Mouse (Mus musculus): ENCODE measurements around the gene Mpg. TPM values are rescaled to one million over a fixed set of nuclear protein-coding genes. Genes with fewer than 3 reads are reported as not detected.

The Mpg gene
- polyA plus RNA-seq, 2 experiments = 27.1 to 40.1 TPM

DNA sequence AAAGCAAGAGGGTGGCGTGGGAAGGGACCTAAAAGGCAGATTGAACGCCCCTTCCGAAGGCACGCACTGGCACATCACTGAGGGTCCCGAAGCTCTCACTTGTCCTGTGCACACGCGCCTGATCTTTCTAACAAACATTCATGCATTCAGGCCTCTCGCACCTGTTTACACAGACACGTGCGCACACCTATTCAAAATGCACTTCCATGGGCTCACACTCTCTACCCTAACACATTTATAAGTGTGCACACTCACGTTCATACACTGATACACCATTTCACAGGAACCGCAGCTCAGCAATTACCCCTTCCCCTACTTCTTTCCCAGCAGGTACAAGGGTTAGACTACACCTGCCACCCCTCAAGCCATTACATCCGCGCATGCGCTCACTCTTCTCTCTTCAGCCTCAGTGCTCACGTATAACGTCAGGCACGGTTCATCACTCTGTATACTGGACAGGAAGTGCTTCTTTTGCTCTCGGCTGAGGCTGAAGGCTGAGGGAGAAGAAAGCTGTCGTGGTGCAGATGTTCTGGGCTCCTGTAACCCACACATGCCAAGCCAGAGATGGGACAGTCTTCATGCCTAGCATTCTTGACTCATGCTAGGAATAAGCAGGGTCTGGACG lies 3.6 kb upstream of the Mpg start:
- WGBS = 11% methylated on average over 21 of the region's 21 CpGs
- Histone ChIP-seq H3K36me3 (ENCODE audit: control insufficient read depth, insufficient read depth, low read length) (no peaks in the 10 kb centered on the region), H3K27ac (replicated peaks; ENCODE audit: low read depth, low read length) (no peak overlapping the region), H3K9me3 (ENCODE audit: control insufficient read depth, low read length) (no peaks in the 10 kb centered on the region), H3K4me3 (replicated peaks; ENCODE audit: low read length) (peak overlapping the region; percentile 95), H3K9ac (ENCODE audit: low read depth, low read length, severe bottlenecking) (peak overlapping the region; percentile 95), H3K27me3 (ENCODE audit: control insufficient read depth, insufficient read depth, low read length) (no peaks in the 10 kb centered on the region), H3K4me2 (replicated peaks; ENCODE audit: low read depth, low read length, severe bottlenecking) (peak overlapping the region; percentile 85), H3K4me1 (ENCODE audit: control insufficient read depth, insufficient read depth, low read length) (peaks cover 63% of the 10 kb centered on the region)
- ATAC-seq (ENCODE audit: low FRiP score, low read depth) = no peak
- peak; percentile 16 for DNase-seq (ENCODE audit: low spot score)
- no peak for TF ChIP-seq POLR2A (IDR thresholded peaks at IDR 0.05; ENCODE audit: borderline replicate concordance, extremely low read depth, insufficient read depth, insufficient read length)

DNA sequence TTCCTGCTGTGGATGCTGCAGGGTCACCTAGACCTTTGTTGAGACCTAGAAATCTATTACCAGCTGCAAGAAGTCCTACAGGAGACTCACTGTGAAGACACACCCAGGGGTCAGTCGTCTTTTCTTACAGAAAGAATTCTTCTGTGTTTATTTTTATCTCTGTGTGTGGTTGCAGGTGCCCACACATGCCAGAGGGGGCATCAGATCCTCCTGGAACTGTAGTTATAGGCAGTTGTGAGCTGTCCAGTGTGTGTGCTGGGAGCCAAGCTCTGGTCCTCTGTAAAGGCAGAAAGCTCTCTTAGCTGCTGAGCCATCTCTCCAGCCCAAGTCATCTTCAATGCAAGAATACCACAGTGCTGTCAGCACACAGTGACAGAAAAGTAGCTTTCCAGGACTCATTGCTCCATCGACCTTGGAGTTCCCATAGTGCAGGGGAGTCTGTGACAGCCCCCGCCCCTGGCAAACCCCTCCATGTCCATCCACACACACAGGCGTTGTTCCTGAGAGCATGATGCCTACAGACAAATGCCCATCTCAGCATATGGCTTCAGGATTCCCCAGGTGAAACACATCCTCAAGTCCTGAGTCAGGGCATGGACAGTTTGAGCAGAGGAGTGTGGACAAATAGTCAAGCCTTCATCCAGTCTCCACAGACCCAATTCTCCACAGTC lies 2.9 kb upstream of the Mpg start:
- no peak overlapping the region for H3K9ac ChIP-seq (ENCODE audit: low read depth, low read length, severe bottlenecking)
- no peak overlapping the region for H3K4me2 ChIP-seq (replicated peaks; ENCODE audit: low read depth, low read length, severe bottlenecking)
- H3K4me3 ChIP-seq (replicated peaks; ENCODE audit: low read length) = no peak overlapping the region
- H3K36me3 ChIP-seq (ENCODE audit: control insufficient read depth, insufficient read depth, low read length) = no peaks in the 10 kb centered on the region
- no peak for ATAC-seq (ENCODE audit: low FRiP score, low read depth)
- H3K9me3 ChIP-seq (ENCODE audit: control insufficient read depth, low read length) = no peaks in the 10 kb centered on the region
- DNase-seq (ENCODE audit: low spot score) = no peak
- peaks cover 59% of the 10 kb centered on the region for H3K4me1 ChIP-seq (ENCODE audit: control insufficient read depth, insufficient read depth, low read length)
- H3K27ac ChIP-seq (replicated peaks; ENCODE audit: low read depth, low read length) = no peak overlapping the region
- TF ChIP-seq POLR2A (IDR thresholded peaks at IDR 0.05; ENCODE audit: borderline replicate concordance, extremely low read depth, insufficient read depth, insufficient read length) = no peak
- no peaks in the 10 kb centered on the region for H3K27me3 ChIP-seq (ENCODE audit: control insufficient read depth, insufficient read depth, low read length)
- 73% methylated on average over 4 of the region's 4 CpGs for WGBS

DNA sequence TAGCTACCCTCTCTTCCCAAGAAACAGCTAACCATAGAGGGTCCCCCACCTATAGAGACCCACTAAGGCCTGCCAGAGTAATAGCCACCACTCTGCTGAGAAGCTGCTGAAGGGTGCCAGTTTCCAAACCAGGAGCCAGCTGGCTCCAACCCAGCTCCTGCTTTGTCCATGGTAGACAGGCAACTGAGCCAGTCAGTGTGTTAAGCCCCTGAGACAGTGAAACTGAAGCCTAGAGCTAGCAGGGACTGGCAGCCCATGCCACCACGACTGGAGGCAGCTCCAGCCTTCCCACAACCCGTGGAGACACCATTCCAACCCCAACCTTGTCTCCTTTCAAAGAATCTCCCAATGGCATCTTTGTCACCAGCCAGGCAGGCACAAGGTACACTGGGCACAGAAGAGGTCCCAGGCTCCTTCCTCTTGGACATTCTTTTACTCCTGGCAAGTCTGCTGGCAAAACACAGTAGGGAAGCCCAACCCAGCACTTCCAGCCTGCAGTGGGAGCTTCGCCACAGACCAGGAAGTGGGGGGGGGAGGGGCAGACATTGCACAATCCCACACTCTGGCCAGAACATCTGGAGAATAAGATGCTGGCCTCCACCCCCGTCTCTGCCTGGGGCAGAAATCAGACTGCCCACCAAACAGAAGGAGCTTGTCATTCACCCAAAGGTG lies 1.7 kb upstream of the Mpg start:
- no peak overlapping the region for H3K4me3 ChIP-seq (replicated peaks; ENCODE audit: low read length)
- TF ChIP-seq POLR2A (IDR thresholded peaks at IDR 0.05; ENCODE audit: borderline replicate concordance, extremely low read depth, insufficient read depth, insufficient read length) = no peak
- DNase-seq (ENCODE audit: low spot score) (peak; percentile 74), ATAC-seq (ENCODE audit: low FRiP score, low read depth) (0 out of 2 replicates have a peak, but pooled peaks have one; percentile 23)
- H3K9me3 ChIP-seq (ENCODE audit: control insufficient read depth, low read length) = no peaks in the 10 kb centered on the region
- H3K4me1 ChIP-seq (ENCODE audit: control insufficient read depth, insufficient read depth, low read length) = peaks cover 53% of the 10 kb centered on the region
- peak overlapping the region; percentile 88 for H3K27ac ChIP-seq (replicated peaks; ENCODE audit: low read depth, low read length)
- WGBS = 11% methylated on average over 4 of the region's 4 CpGs
- H3K9ac ChIP-seq (ENCODE audit: low read depth, low read length, severe bottlenecking) = no peak overlapping the region
- H3K36me3 ChIP-seq (ENCODE audit: control insufficient read depth, insufficient read depth, low read length) = peaks cover 9% of the 10 kb centered on the region
- no peaks in the 10 kb centered on the region for H3K27me3 ChIP-seq (ENCODE audit: control insufficient read depth, insufficient read depth, low read length)
- no peak overlapping the region for H3K4me2 ChIP-seq (replicated peaks; ENCODE audit: low read depth, low read length, severe bottlenecking)

DNA sequence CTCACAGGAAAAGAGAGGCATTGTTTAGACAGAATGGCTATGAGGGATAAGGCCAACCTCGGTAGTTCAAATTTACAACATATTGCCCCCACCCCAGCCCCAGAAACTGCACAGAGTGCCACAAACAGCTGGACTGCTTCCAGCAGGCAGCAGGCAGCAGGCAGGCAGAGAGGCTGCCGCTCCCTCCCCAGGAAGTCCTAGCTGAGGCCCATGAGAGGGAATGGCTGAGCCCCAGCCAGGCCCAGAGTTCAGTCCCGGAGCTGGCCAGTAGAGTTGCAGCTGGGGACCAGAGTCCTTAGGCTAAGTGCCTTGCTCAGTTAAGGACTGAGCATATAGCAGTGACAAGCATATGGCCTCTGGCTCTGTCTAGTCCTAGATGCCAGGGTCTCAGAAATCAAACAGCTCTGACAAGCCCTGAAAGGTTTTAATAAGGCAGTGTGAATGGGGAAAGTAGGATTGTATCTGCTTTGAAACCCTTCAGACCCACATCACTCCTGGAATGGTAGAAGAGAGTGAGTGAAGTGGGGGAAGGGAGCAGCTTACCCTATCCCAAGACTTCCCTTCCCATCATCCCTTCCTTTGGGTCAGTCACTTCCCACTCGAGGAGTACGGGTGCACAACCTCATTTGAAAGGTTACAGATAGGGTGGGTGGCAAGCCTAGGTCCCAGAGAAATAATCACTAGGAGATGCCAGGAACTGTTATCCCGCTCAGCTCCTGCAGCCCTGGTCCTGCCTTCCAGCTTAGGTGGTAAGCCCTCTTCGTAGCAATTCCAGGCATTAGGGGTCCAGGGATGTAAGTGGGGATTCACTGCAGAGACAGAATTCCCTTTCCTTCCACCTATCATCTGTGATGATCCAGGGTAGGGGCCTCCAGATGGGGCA lies 842 bp upstream of the Mpg start:
- H3K9ac ChIP-seq (ENCODE audit: low read depth, low read length, severe bottlenecking) = no peak overlapping the region
- no peak for TF ChIP-seq POLR2A (IDR thresholded peaks at IDR 0.05; ENCODE audit: borderline replicate concordance, extremely low read depth, insufficient read depth, insufficient read length)
- H3K4me2 ChIP-seq (replicated peaks; ENCODE audit: low read depth, low read length, severe bottlenecking) = 0 out of 2 replicates have a peak overlapping the region, but pooled peaks have one; percentile 10
- peak; percentile 40 for DNase-seq (ENCODE audit: low spot score)
- peaks cover 18% of the 10 kb centered on the region for H3K36me3 ChIP-seq (ENCODE audit: control insufficient read depth, insufficient read depth, low read length)
- H3K9me3 ChIP-seq (ENCODE audit: control insufficient read depth, low read length) = no peaks in the 10 kb centered on the region
- H3K27me3 ChIP-seq (ENCODE audit: control insufficient read depth, insufficient read depth, low read length) = no peaks in the 10 kb centered on the region
- 43% methylated on average over 7 of the region's 7 CpGs for WGBS
- H3K4me3 ChIP-seq (replicated peaks; ENCODE audit: low read length) = no peak overlapping the region
- peak overlapping the region; percentile 88 for H3K27ac ChIP-seq (replicated peaks; ENCODE audit: low read depth, low read length)
- peaks cover 45% of the 10 kb centered on the region for H3K4me1 ChIP-seq (ENCODE audit: control insufficient read depth, insufficient read depth, low read length)
- no peak for ATAC-seq (ENCODE audit: low FRiP score, low read depth)

DNA sequence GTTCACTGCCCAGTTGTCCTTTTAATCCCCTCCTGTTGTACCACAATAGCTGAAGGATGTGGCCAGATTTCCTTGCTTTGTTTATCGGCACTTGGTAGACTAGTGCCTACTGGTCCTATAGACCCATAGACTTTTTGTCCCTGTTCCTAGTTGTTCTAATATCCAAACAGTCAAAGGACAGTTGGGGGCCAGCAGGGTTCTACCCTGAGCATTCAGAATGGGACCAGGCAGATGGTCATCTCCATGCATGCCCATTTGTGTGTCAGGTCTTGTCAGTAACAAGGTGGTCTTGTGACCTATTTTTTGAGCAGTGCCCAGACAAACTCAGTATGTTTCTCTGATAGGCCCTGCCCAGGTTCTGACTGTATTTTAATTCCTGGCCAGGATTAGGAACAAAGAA lies 736 bp downstream of the Mpg start:
- H3K27me3 ChIP-seq (ENCODE audit: control insufficient read depth, insufficient read depth, low read length) = no peaks in the 10 kb centered on the region
- H3K4me2 ChIP-seq (replicated peaks; ENCODE audit: low read depth, low read length, severe bottlenecking) = peak overlapping the region; percentile 87
- ATAC-seq (ENCODE audit: low FRiP score, low read depth) (no peak), DNase-seq (ENCODE audit: low spot score) (no peak)
- peak overlapping the region; percentile 88; the same call in 1 of the 2 replicates for H3K27ac ChIP-seq (replicated peaks; ENCODE audit: low read depth, low read length)
- H3K4me1 ChIP-seq (ENCODE audit: control insufficient read depth, insufficient read depth, low read length) = peaks cover 40% of the 10 kb centered on the region
- H3K36me3 ChIP-seq (ENCODE audit: control insufficient read depth, insufficient read depth, low read length) = peaks cover 30% of the 10 kb centered on the region
- H3K9ac ChIP-seq (ENCODE audit: low read depth, low read length, severe bottlenecking) = peak overlapping the region; percentile 81
- 56% methylated on average over 1 of the region's 1 CpGs for WGBS
- H3K9me3 ChIP-seq (ENCODE audit: control insufficient read depth, low read length) = no peaks in the 10 kb centered on the region
- peak overlapping the region; percentile 68 for H3K4me3 ChIP-seq (replicated peaks; ENCODE audit: low read length)
- TF ChIP-seq POLR2A (IDR thresholded peaks at IDR 0.05; ENCODE audit: borderline replicate concordance, extremely low read depth, insufficient read depth, insufficient read length) = no peak
